Comparison of ENCODE assay signal across 14 mouse cellular contexts in the genomic region with DNA sequence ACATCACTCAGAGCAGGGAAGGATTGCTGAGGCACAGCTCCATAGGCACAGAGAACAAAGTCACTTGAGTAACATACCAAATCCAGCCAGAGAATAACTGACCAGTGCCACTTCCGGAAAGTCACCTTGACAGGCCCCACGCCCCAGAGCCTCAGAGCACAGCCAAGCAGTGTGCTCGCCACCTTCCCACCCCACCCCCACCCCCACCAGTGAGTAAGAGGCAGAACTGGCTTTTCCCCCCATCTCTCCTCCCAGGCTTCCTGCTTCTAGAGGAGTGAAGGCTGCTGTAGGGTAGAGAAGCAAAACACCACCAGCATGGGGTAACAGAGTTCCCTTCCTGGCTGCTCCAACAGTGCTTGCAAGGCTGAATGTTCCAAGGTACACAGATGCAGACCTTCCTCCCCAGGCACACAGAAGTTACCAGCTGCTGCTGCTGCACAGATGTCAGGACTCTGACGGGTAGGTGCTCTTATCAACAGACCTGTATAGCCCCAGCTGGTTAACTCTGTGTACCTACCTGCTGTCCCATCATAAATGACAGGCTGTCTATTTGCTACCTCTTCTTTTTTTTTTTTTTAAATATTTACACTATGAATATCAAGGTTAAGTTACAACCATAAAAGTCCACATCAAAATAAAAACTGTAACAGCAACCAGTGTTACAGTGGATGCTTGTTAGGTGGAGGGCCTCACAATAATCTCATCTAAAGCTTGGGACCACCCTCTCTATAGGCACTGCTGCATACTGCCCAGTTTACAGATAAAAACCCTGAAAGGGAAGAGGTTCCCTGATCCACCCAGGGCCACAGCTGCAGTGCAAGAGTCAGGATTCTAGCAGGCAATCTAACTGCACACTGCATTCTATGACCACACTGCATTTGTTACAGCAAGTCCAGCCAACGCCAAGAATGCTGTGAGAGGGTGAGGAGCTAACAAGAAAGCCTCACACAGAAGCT. TPM values are rescaled to one million over a fixed set of nuclear protein-coding genes. Genes with fewer than 3 reads are reported as not detected.
DNase-seq lines count a peak whose midpoint lies in the region; ATAC-seq lines count a peak whose summit lies in the region.
"Had no signal": no experiment of that assay in that cellular context is flagged by ENCODE, and none has a peak within 500 bp of the region (broad histone marks: within the 10 kb centered on the region; RNA-seq: fewer than 3 reads in every experiment).

No protein-coding gene starts in this region.

- H3K4me1 ChIP-seq in heart, embryonic 15.5 days (replicated peaks), result peaks cover 10% of the 10 kb centered on the region; the same call in 1 of the 2 replicates
- no peaks in the 10 kb centered on the region for H3K4me1 ChIP-seq in intestine, embryonic 15.5 days (replicated peaks)
- H3K4me1 ChIP-seq in forebrain, embryonic 13.5 days, result peaks cover 6% of the 10 kb centered on the region
- H3K4me1 ChIP-seq: limb, embryonic 12.5 days; midbrain, embryonic 12.5 days had no signal

- no peak overlapping the region for H3K27ac ChIP-seq in heart, embryonic 15.5 days
- no peak overlapping the region for H3K27ac ChIP-seq in intestine, embryonic 15.5 days
- H3K27ac ChIP-seq in forebrain, embryonic 13.5 days, result no peak overlapping the region
- H3K27ac ChIP-seq: kidney, postnatal 0 days; limb, embryonic 12.5 days; midbrain, embryonic 12.5 days had no signal

- intact Hi-C loops in heart, postnatal 14 days (cut with DNase I), result no loop called here
- intact Hi-C loops in left cerebral cortex, postnatal 25 days (cut with DNase I), result loop anchor here (5.0 kb wide), 1 partner anchor 40 kb away; no protein-coding TSS in a partner anchor

- no peak for DNase-seq in heart, postnatal 14 days
- peak; percentile 20 for DNase-seq in ES-CJ7 (ENCODE audit: low read depth, low spot score)
- no peak for DNase-seq in left cerebral cortex, postnatal 25 days (ENCODE audit: low spot score in 2 of 2)
- no peak for DNase-seq in layer of hippocampus, postnatal 14 days (ENCODE audit: low spot score in 2 of 2)
- DNase-seq: cerebellum, postnatal 25 days; gastrocnemius, postnatal 25 days had no signal

- H3K4me3 ChIP-seq in heart, embryonic 15.5 days, result no peak overlapping the region
- H3K4me3 ChIP-seq in intestine, embryonic 15.5 days (replicated peaks), result no peak overlapping the region
- no peak overlapping the region for H3K4me3 ChIP-seq in forebrain, embryonic 13.5 days
- H3K4me3 ChIP-seq: erythroblast, embryonic 14.5 days; limb, embryonic 12.5 days; midbrain, embryonic 12.5 days had no signal

- H3K36me3 ChIP-seq in heart, embryonic 15.5 days, result peaks cover 60% of the 10 kb centered on the region
- H3K36me3 ChIP-seq in intestine, embryonic 15.5 days, result peaks cover 8% of the 10 kb centered on the region
- peaks cover 58% of the 10 kb centered on the region for H3K36me3 ChIP-seq in forebrain, embryonic 13.5 days (ENCODE audit: poor library complexity, severe bottlenecking)

- WGBS in heart, embryonic 15.5 days, result 56% methylated on average over 5 of the region's 5 CpGs
- WGBS in intestine, embryonic 15.5 days, result 57% methylated on average over 5 of the region's 5 CpGs
- WGBS in forebrain, embryonic 13.5 days, result 75% methylated on average over 5 of the region's 5 CpGs

- H3K27me3 ChIP-seq in heart, embryonic 15.5 days, result no peaks in the 10 kb centered on the region
- H3K27me3 ChIP-seq in intestine, embryonic 15.5 days (replicated peaks), result no peaks in the 10 kb centered on the region
- no peaks in the 10 kb centered on the region for H3K27me3 ChIP-seq in forebrain, embryonic 13.5 days
- H3K27me3 ChIP-seq: limb, embryonic 12.5 days; midbrain, embryonic 12.5 days had no signal

- no peaks in the 10 kb centered on the region for H3K9me3 ChIP-seq in heart, embryonic 15.5 days (replicated peaks)
- no peaks in the 10 kb centered on the region for H3K9me3 ChIP-seq in intestine, embryonic 15.5 days
- no peaks in the 10 kb centered on the region for H3K9me3 ChIP-seq in forebrain, embryonic 13.5 days (replicated peaks)
- H3K9me3 ChIP-seq: limb, embryonic 12.5 days; midbrain, embryonic 12.5 days had no signal

- 0 out of 2 replicates have a peak, but pooled peaks have one; percentile 41 for ATAC-seq in heart, embryonic 15.5 days (replicated peaks; ENCODE audit: insufficient number of reproducible peaks, insufficient read depth, low FRiP score, low read depth)
- peak; percentile 89 for ATAC-seq in intestine, embryonic 15.5 days
- peak; percentile 23; the same call in 1 of the 2 replicates for ATAC-seq in megakaryocyte progenitor cell, adult 5-6 weeks (replicated peaks; ENCODE audit: poor library complexity)
- ATAC-seq in forebrain, embryonic 13.5 days, result no peak

- H3K9ac ChIP-seq in heart, embryonic 15.5 days, result no peak overlapping the region
- H3K9ac ChIP-seq in intestine, embryonic 15.5 days, result no peak overlapping the region
- H3K9ac ChIP-seq in forebrain, embryonic 13.5 days, result no peak overlapping the region
- H3K9ac ChIP-seq: limb, embryonic 12.5 days; midbrain, embryonic 12.5 days had no signal

- H3K4me2 ChIP-seq in heart, embryonic 15.5 days, result no peak overlapping the region
- no peak overlapping the region for H3K4me2 ChIP-seq in intestine, embryonic 15.5 days (replicated peaks)
- H3K4me2 ChIP-seq in forebrain, embryonic 13.5 days, result no peak overlapping the region
- H3K4me2 ChIP-seq: limb, embryonic 12.5 days; midbrain, embryonic 12.5 days had no signal

RNA-seq across cellular contexts. Expression of a gene that starts 47.5 kb away (rescaled TPM):
- 6.9 and 7.3 TPM in 2 replicates for polyA plus RNA-seq in heart, embryonic 15.5 days (2015; fragmentation: Nextera tagmentation; extraction: Ambion mirVana)
- total RNA-seq in heart, postnatal 14 days (2021), result 10 to 100 TPM; 72.5 to 74.9 TPM
- 10.1 and 10.2 TPM in 2 replicates for polyA plus RNA-seq in intestine, embryonic 15.5 days (2015; fragmentation: Nextera tagmentation; extraction: Ambion mirVana)
- total RNA-seq in megakaryocyte progenitor cell, adult 5-6 weeks (2015), result 19.9 and 22.3 TPM in 2 replicates
- 45.6 and 51.2 TPM in 2 replicates for total RNA-seq in megakaryocyte progenitor cell, adult 5-6 weeks (2017)
- 7.7 and 7.8 TPM in 2 replicates for polyA plus RNA-seq in forebrain, embryonic 13.5 days (2015; fragmentation: Nextera tagmentation; extraction: Ambion mirVana)
- 10 to 100 TPM; 57.4 to 59.6 TPM for total RNA-seq in left cerebral cortex, postnatal 25 days (2021)
- 10 to 100 TPM; 68.2 to 75.9 TPM for total RNA-seq in layer of hippocampus, postnatal 14 days (2021)
